Mouse (Mus musculus): ENCODE measurements at regions not wholly inside any gene's neighbourhood (a gene's known extent, or its start where the extent isn't known, plus 50 kb on each side); places are given as distances from the start of the nearest gene placed in this dataset.

DNA sequence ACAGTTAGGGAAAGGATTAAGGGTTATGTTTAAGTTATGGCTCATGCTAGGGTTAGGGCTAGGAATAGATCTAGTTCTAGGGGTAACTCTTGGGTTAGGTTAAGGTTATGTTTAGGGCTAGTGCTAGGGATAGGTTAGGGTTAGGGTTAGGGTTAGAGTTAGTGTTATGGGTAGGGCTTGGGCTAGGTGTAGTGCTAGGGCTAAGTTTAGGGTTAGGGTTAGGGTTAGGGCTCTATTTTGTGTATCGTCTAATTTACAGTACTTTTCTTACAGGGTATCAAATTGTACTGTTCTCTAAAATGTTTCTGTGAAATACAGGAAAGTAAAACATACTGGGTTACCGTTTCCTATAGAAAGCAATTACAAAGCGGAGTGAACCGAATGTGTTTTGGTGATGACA is 64.8 kb downstream of the Ptchd3 start:
- TF ChIP-seq ZNF384 (IDR thresholded peaks at IDR 0.05; ENCODE audit: low read depth, low read length), result no peak
- no peak for TF ChIP-seq MXI1 (IDR thresholded peaks at IDR 0.05; ENCODE audit: low read depth, low read length)
- no peak for TF ChIP-seq ZC3H11A (IDR thresholded peaks at IDR 0.05; ENCODE audit: low read depth, low read length)
- TF ChIP-seq MAZ (IDR thresholded peaks at IDR 0.05; ENCODE audit: low read depth, low read length), result no peak
- TF ChIP-seq CTCF (IDR thresholded peaks at IDR 0.05 in 2 of 3, conservative IDR thresholded peaks at IDR 0.05 in 1 of 3; ENCODE audit: control insufficient read depth in 1 of 3, insufficient read depth in 1 of 3, low read depth in 2 of 3, low read length in 3 of 3, poor library complexity in 1 of 3, severe bottlenecking in 1 of 3), result no peak
- TF ChIP-seq MYC (IDR thresholded peaks at IDR 0.05; ENCODE audit: low read depth, low read length), result no peak
- no peak for TF ChIP-seq HCFC1 (IDR thresholded peaks at IDR 0.05; ENCODE audit: low read depth, low read length)

Data from MEL (cell line).